Mouse (Mus musculus) retina, embryonic 14.5 days (tissue): Measurements from ENCODE around the gene Gm12394.
"Not testable (repeated sequence)": the region's sequence is repeated elsewhere in the genome, so short reads cannot be mapped to it uniquely, and the experiment has no call there.

ENCODE experiments used
- DNase-seq: peaks from one replicate; pipeline ENCODE4 v3.0.0-alpha.2; 2015; ENCODE audit warnings: low spot score

Gm12394 gene

DNA sequence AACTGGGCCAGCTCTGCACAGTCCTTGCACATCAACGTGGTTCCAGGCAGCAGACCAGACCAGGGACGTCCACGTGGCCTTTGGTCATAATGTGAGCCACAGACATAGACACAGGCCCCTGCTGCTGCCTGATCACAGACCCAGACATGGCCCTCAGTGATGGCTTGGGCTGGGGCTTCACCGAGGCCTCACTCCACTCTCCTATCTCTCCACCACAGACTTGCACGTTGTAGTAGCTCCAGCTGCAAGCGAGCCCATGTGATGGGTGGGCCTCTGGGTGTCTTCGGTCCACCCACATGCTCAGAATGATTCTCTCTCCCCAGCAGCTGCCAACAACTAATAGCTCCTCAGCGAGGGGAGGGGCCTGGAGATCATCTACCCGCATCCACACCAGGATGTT lies 3.9 kb upstream of the Gm12394 start:
- DNase-seq, result not testable (repeated sequence)

DNA sequence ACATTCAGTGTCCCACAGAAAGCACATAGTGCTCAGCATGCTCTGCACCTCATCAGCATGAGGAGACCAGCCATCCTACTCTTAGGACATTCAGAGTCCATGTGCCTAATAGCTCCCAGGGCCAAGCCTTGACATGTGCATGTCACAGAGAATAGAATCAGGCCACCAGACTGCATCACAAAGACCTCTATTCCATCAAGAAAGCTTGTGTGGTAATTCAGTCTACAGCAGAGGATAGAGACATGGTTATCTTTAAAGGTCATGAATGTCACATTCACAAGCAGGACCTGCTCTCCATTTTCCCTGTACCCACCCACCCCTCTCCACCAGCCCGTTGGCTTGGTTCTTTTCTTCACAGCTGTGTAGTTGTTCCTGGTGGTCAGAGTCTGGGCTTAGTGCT lies 2.8 kb downstream of the Gm12394 start, which contains the start of gene Fam205a1:
TSS of gene Fam205a1 (minus strand) at position 101 of the 400 bp plus-strand sequence.
- not testable (repeated sequence) for DNase-seq

DNA sequence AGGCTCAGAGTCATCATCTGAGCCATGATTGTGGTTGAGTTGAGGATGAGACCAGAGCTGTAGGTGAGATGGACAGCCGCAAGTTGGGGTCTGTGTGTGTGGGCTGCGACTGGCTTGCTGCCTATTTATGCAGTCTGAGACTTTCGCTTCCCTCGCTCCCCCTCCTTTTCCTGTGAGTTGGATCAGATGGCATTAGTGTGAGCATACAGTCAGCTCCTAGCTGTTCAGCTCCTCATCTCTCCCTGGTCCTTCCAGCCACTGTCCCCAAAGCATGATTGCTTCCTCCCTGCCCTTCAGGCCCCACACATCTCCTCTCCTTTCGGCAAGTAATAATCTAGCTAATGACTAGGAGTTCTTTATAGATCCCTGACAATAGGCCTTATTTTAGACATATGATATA lies 82.7 kb downstream of the Gm12394 start, which contains the start of gene Ccl21a:
TSS of gene Ccl21a (minus strand) at position 101 of the 400 bp plus-strand sequence.
- not testable (repeated sequence) for DNase-seq

DNA sequence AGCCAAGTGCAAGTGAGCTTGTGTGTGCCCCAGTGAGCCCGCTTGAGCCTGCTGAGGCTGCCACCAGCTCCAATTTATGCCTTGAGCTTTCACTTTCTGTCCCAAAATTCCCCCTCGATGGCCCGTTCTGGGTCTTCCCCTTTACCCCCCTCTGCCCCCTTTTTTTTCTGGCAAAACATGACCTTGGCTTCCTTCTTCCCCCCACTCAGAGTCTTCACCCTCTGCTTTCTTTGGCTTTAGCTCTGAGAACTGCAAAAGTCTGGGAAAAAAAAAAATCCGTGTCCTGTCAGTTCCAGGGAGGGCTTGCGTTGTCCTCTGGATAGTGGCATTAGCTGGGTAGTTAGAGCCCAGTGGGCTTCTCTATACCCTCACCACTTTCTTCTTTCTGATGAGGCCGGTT lies 100.1 kb downstream of the Gm12394 start, which contains the start of gene Ccl19:
TSS of gene Ccl19 (minus strand) at position 101 of the 400 bp plus-strand sequence.
- DNase-seq, result not testable (repeated sequence)

DNA sequence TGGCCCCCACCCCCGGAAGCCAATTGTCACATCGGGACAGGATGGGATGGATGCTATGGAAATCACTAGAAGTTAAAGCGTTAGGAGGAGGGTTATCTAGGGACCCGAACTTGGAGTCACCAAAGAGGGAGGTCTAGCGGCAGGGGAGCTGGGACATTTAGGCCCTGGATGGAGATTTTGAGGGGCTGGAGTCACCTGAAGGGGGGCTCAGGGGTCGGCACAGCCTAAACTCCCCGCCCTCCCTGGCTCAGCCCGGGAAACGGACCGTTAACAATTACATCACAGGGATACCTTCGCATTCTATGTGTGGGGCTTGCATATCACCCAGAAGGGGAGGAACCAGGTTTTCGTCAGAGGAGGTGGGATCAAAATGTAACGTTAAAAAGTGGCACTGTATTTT lies 121.3 kb downstream of the Gm12394 start, which contains the start of gene 4930578G10Rik:
TSS of gene 4930578G10Rik (plus strand) at position 301 of the 400 bp plus-strand sequence.
- not testable (repeated sequence) for DNase-seq
